Mouse (Mus musculus) heart, postnatal 0 days (tissue): Measurements from ENCODE around the gene F3.

Experiments used
- CTCF ChIP-seq: IDR thresholded peaks from 2 replicates; pipeline ENCODE4 v1.5.1; 2016; ENCODE audit warnings: antibody characterized with exemption, control low read depth, low read depth
- EP300 ChIP-seq: IDR thresholded peaks from 2 replicates; pipeline ENCODE4 v1.6.1; 2016; ENCODE audit warnings: antibody characterized with exemption, low read depth

GRCm38 (mm10) chr3:121687741-121688140 is 35.6 kb upstream of the F3 start:
- no peak for TF ChIP-seq CTCF
- TF ChIP-seq EP300 = no peak
